Mouse (Mus musculus) small intestine, adult 2 months (tissue): ENCODE results near the gene Uvrag.

Experiments
- CTCF ChIP-seq: fragments of 200-500 bp; IDR thresholded peaks from 2 replicates; pipeline ENCODE4 v1.5.1; 2012; ENCODE audit warnings: low read depth, mild to moderate bottlenecking, control low read depth, inconsistent platforms, low read length, moderate library complexity, mixed read lengths; ENCODE audit not compliant: insufficient replicate concordance, insufficient read length; ENCODE audit errors: extremely low read depth
- POLR2A ChIP-seq: fragments of 200-500 bp; IDR thresholded peaks from 2 replicates; pipeline ENCODE4 v1.6.1; 2012; ENCODE audit warnings: low read depth, mild to moderate bottlenecking, control low read depth, inconsistent platforms, low read length, moderate library complexity

- TF ChIP-seq POLR2A, result no peak
- TF ChIP-seq CTCF, result no peak
Observed at GRCm38 (mm10) chr7:99167939-99168338, 27.0 kb upstream of the Uvrag start.
